In genomic region chr2:175703546-175703945, GRCm38 (mm10) we compare ENCODE assay signal across 13 mouse cellular contexts. TPM values are rescaled to one million over a fixed set of nuclear protein-coding genes. Genes with fewer than 3 reads are reported as not detected.
DNase-seq lines count a peak whose midpoint lies in the region; ATAC-seq and TF ChIP-seq lines count a peak whose summit lies in the region.
"Not testable (repeated sequence)": the region's sequence is repeated elsewhere in the genome, so short reads cannot be mapped to it uniquely, and the experiment has no call there.
"Had no signal": no experiment of that assay in that cellular context is flagged by ENCODE, and none has a peak within 500 bp of the region (broad histone marks: within the 10 kb centered on the region; RNA-seq: fewer than 3 reads in every experiment).

TSS of gene Zfp969 (minus strand) at chr2:175703646.

- H3K9ac ChIP-seq in embryonic facial prominence, embryonic 12.5 days; forebrain, embryonic 15.5 days (replicated peaks); heart, embryonic 16.5 days (ENCODE audit: low read length); intestine, embryonic 14.5 days (ENCODE audit: low read length); limb, embryonic 12.5 days (replicated peaks); lung, embryonic 14.5 days; midbrain, embryonic 14.5 days (replicated peaks; ENCODE audit: low read length); stomach, postnatal 0 days (ENCODE audit: low read length): not testable (repeated sequence)

- WGBS in embryonic facial prominence, embryonic 12.5 days = no CpG with 5 or more reads among the region's 9 CpGs
- WGBS in forebrain, embryonic 15.5 days = no CpG with 5 or more reads among the region's 9 CpGs
- WGBS in heart, embryonic 16.5 days = no CpG with 5 or more reads among the region's 9 CpGs
- WGBS in intestine, embryonic 14.5 days = no CpG with 5 or more reads among the region's 9 CpGs
- WGBS in limb, embryonic 12.5 days = no CpG with 5 or more reads among the region's 9 CpGs
- no CpG with 5 or more reads among the region's 9 CpGs for WGBS in lung, embryonic 14.5 days
- WGBS in midbrain, embryonic 14.5 days = no CpG with 5 or more reads among the region's 9 CpGs
- WGBS in stomach, postnatal 0 days = no CpG with 5 or more reads among the region's 9 CpGs

- not testable (repeated sequence) for H3K4me3 ChIP-seq in embryonic facial prominence, embryonic 12.5 days; forebrain, embryonic 15.5 days; heart, embryonic 16.5 days (ENCODE audit: low read length); intestine, embryonic 14.5 days (ENCODE audit: low read depth, low read length); limb, embryonic 12.5 days (replicated peaks); lung, embryonic 14.5 days (ENCODE audit: low read depth, low read length); midbrain, embryonic 14.5 days (replicated peaks; ENCODE audit: low read depth, low read length); stomach, postnatal 0 days (ENCODE audit: low read depth, low read length)

- DNase-seq in intestine, embryonic 14.5 days (ENCODE audit: low spot score); lung, embryonic 14.5 days; midbrain, embryonic 14.5 days; stomach, postnatal 0 days (ENCODE audit: low spot score): not testable (repeated sequence)

- not testable (repeated sequence) for H3K4me1 ChIP-seq in embryonic facial prominence, embryonic 12.5 days; forebrain, embryonic 15.5 days; heart, embryonic 16.5 days (ENCODE audit: control insufficient read depth, insufficient read depth, low read length); intestine, embryonic 14.5 days (replicated peaks; ENCODE audit: control insufficient read depth, insufficient read depth, low read length); limb, embryonic 12.5 days (replicated peaks); lung, embryonic 14.5 days (ENCODE audit: insufficient read depth); midbrain, embryonic 14.5 days (ENCODE audit: control insufficient read depth, insufficient read depth, low read length); stomach, postnatal 0 days (replicated peaks; ENCODE audit: control insufficient read depth, insufficient read depth)

- ATAC-seq in embryonic facial prominence, embryonic 12.5 days (ENCODE audit: insufficient number of reproducible peaks, insufficient read depth, low FRiP score, low TSS enrichment); forebrain, embryonic 15.5 days (replicated peaks); heart, embryonic 16.5 days (replicated peaks; ENCODE audit: extremely low read depth, insufficient read depth, low FRiP score); intestine, embryonic 14.5 days (replicated peaks; ENCODE audit: low FRiP score, low TSS enrichment, low read depth); limb, embryonic 12.5 days (ENCODE audit: insufficient number of reproducible peaks, insufficient read depth, low FRiP score, low TSS enrichment, low read depth); lung, embryonic 14.5 days (ENCODE audit: insufficient read depth); midbrain, embryonic 14.5 days (ENCODE audit: low FRiP score, low TSS enrichment); stomach, postnatal 0 days (ENCODE audit: low FRiP score, low TSS enrichment): not testable (repeated sequence)

- H3K4me2 ChIP-seq in embryonic facial prominence, embryonic 12.5 days (replicated peaks); forebrain, embryonic 15.5 days (replicated peaks); heart, embryonic 16.5 days (ENCODE audit: low read depth, low read length); intestine, embryonic 14.5 days (ENCODE audit: low read length); limb, embryonic 12.5 days; lung, embryonic 14.5 days; midbrain, embryonic 14.5 days (ENCODE audit: low read length); stomach, postnatal 0 days (replicated peaks; ENCODE audit: low read depth): not testable (repeated sequence)

- not testable (repeated sequence) for H3K36me3 ChIP-seq in embryonic facial prominence, embryonic 12.5 days; forebrain, embryonic 15.5 days; heart, embryonic 16.5 days (ENCODE audit: control insufficient read depth, insufficient read depth); intestine, embryonic 14.5 days (ENCODE audit: control insufficient read depth, insufficient read depth, low read length); limb, embryonic 12.5 days; lung, embryonic 14.5 days (ENCODE audit: insufficient read depth); midbrain, embryonic 14.5 days (ENCODE audit: control insufficient read depth, insufficient read depth, low read length); stomach, postnatal 0 days (ENCODE audit: control insufficient read depth, insufficient read depth, low read length)

- H3K9me3 ChIP-seq in embryonic facial prominence, embryonic 12.5 days; forebrain, embryonic 15.5 days; heart, embryonic 16.5 days (replicated peaks; ENCODE audit: control insufficient read depth, low read length); intestine, embryonic 14.5 days (ENCODE audit: control insufficient read depth, low read length); limb, embryonic 12.5 days; lung, embryonic 14.5 days (ENCODE audit: low read depth, low read length); midbrain, embryonic 14.5 days (ENCODE audit: control insufficient read depth, low read length); stomach, postnatal 0 days (ENCODE audit: control insufficient read depth, low read length): not testable (repeated sequence)

- not testable (repeated sequence) for H3K27me3 ChIP-seq in embryonic facial prominence, embryonic 12.5 days; forebrain, embryonic 15.5 days; heart, embryonic 16.5 days (ENCODE audit: control insufficient read depth, insufficient read depth, low read length); intestine, embryonic 14.5 days (replicated peaks; ENCODE audit: control insufficient read depth, insufficient read depth, low read length); limb, embryonic 12.5 days; lung, embryonic 14.5 days (ENCODE audit: insufficient read depth, low read length); midbrain, embryonic 14.5 days (ENCODE audit: control insufficient read depth, insufficient read depth, low read length); stomach, postnatal 0 days (ENCODE audit: control insufficient read depth, insufficient read depth, low read length)

- not testable (repeated sequence) for TF ChIP-seq CTCF in lung, embryonic 14.5 days (IDR thresholded peaks at IDR 0.05; ENCODE audit: low read depth); stomach, postnatal 0 days (IDR thresholded peaks at IDR 0.05; ENCODE audit: low read depth)

- TF ChIP-seq EP300 in stomach, postnatal 0 days (optimal IDR thresholded peaks at IDR 0.05) = not testable (repeated sequence)

- not testable (repeated sequence) for H3K27ac ChIP-seq in embryonic facial prominence, embryonic 12.5 days; forebrain, embryonic 15.5 days (replicated peaks); heart, embryonic 16.5 days (ENCODE audit: low read length); intestine, embryonic 14.5 days (ENCODE audit: low read depth); limb, embryonic 12.5 days; lung, embryonic 14.5 days (ENCODE audit: low read depth); midbrain, embryonic 14.5 days (replicated peaks; ENCODE audit: low read depth, low read length); stomach, postnatal 0 days (replicated peaks)

RNA-seq across cellular contexts. Expression of gene Zfp969, which starts in this region (rescaled TPM):
- polyA plus RNA-seq in embryonic facial prominence, embryonic 12.5 days (2016; fragmentation: Nextera tagmentation; extraction: Ambion mirVana) = 6.9 and 16.0 TPM in 2 replicates
- 11.1 and 11.7 TPM in 2 replicates for polyA plus RNA-seq in forebrain, embryonic 15.5 days (2015; fragmentation: Nextera tagmentation; extraction: Ambion mirVana)
- 14.1 and 22.7 TPM in 2 replicates for polyA plus RNA-seq in heart, embryonic 16.5 days (2015; fragmentation: Nextera tagmentation; extraction: Ambion mirVana)
- polyA plus RNA-seq in intestine, embryonic 14.5 days (2014; fragmentation: Nextera tagmentation; extraction: Ambion mirVana) = 20.8 and 45.5 TPM in 2 replicates
- 16.5 and 17.5 TPM in 2 replicates for polyA plus RNA-seq in limb, embryonic 12.5 days (2016; fragmentation: Nextera tagmentation; extraction: Ambion mirVana)
- 27.8 and 34.1 TPM in 2 replicates for polyA plus RNA-seq in lung, embryonic 14.5 days (2014; fragmentation: Nextera tagmentation; extraction: Ambion mirVana)
- polyA plus RNA-seq in midbrain, embryonic 14.5 days (2014; fragmentation: Nextera tagmentation; extraction: Ambion mirVana) = 10.5 and 14.2 TPM in 2 replicates
- polyA plus RNA-seq in stomach, postnatal 0 days (2015; fragmentation: Nextera tagmentation; extraction: Ambion mirVana) = 34.7 and 38.6 TPM in 2 replicates
- polyA plus RNA-seq: brain, embryonic 14.5 days; frontal cortex, adult 2 months; kidney, adult 2 months; large intestine, adult 2 months; thymus, adult 2 months had no signal
